Mouse (Mus musculus): ENCODE data around the gene Gnat1. TPM values are rescaled to one million over a fixed set of nuclear protein-coding genes. Genes with fewer than 3 reads are reported as not detected.

The Gnat1 gene
- polyA plus RNA-seq, 1 experiment from 2014 or later, result 1.2 TPM

- ATAC-seq (ENCODE audit: low read depth), result peak; percentile 6; the same call in 1 of the 2 replicates
- H3K9me3 ChIP-seq (ENCODE audit: control insufficient read depth, low read length), result no peaks in the 10 kb centered on the region
- H3K36me3 ChIP-seq (ENCODE audit: control insufficient read depth, insufficient read depth, low read length), result 0 out of 2 replicates have a peak, but pooled peaks cover 4% of the 10 kb centered on the region
- H3K27me3 ChIP-seq (ENCODE audit: control insufficient read depth, insufficient read depth, low read depth, low read length), result no peaks in the 10 kb centered on the region
- H3K4me3 ChIP-seq (ENCODE audit: low read length), result peak overlapping the region; percentile 96
- peak overlapping the region; percentile 95 for H3K27ac ChIP-seq (ENCODE audit: low read length)
- H3K4me2 ChIP-seq (ENCODE audit: low read depth, low read length), result peak overlapping the region; percentile 97
- peak overlapping the region; percentile 98 for H3K9ac ChIP-seq (ENCODE audit: low read length)
- under 1% methylated on average over 15 of the region's 15 CpGs for WGBS
- peaks cover 50% of the 10 kb centered on the region for H3K4me1 ChIP-seq (replicated peaks; ENCODE audit: control insufficient read depth, insufficient read depth, low read length)
Measured at GRCm38 (mm10) chr9:107633661-107634405, 45.7 kb downstream of the Gnat1 start.

- H3K9me3 ChIP-seq (ENCODE audit: control insufficient read depth, low read length), result no peaks in the 10 kb centered on the region
- peak overlapping the region; percentile 98 for H3K9ac ChIP-seq (ENCODE audit: low read length)
- peak overlapping the region; percentile 97 for H3K4me2 ChIP-seq (ENCODE audit: low read depth, low read length)
- peaks cover 56% of the 10 kb centered on the region for H3K4me1 ChIP-seq (replicated peaks; ENCODE audit: control insufficient read depth, insufficient read depth, low read length)
- WGBS, result 1% methylated on average over 30 of the region's 33 CpGs
- H3K4me3 ChIP-seq (ENCODE audit: low read length), result peak overlapping the region; percentile 96
- H3K36me3 ChIP-seq (ENCODE audit: control insufficient read depth, insufficient read depth, low read length), result 0 out of 2 replicates have a peak, but pooled peaks cover 4% of the 10 kb centered on the region
- ATAC-seq (ENCODE audit: low read depth), result peak; percentile 67
- H3K27ac ChIP-seq (ENCODE audit: low read length), result peak overlapping the region; percentile 95
- no peaks in the 10 kb centered on the region for H3K27me3 ChIP-seq (ENCODE audit: control insufficient read depth, insufficient read depth, low read depth, low read length)
Measured at GRCm38 (mm10) chr9:107633091-107633660, 46.3 kb downstream of the Gnat1 start.

- H3K4me1 ChIP-seq (replicated peaks; ENCODE audit: control insufficient read depth, insufficient read depth, low read length), result peaks cover 63% of the 10 kb centered on the region
- 50% methylated on average over 6 of the region's 6 CpGs for WGBS
Measured at GRCm38 (mm10) chr9:107632478-107632877, 47.0 kb downstream of the Gnat1 start.

GRCm38 (mm10) chr9:107631861-107632260 lies 47.7 kb downstream of the Gnat1 start:
- H3K4me1 ChIP-seq (replicated peaks; ENCODE audit: control insufficient read depth, insufficient read depth, low read length), result peaks cover 70% of the 10 kb centered on the region
- 93% methylated on average over 8 of the region's 8 CpGs for WGBS
- H3K4me3 ChIP-seq (ENCODE audit: low read length), result no peak overlapping the region; the same call in 1 of the 2 replicates
- H3K27me3 ChIP-seq (ENCODE audit: control insufficient read depth, insufficient read depth, low read depth, low read length), result no peaks in the 10 kb centered on the region
- peak overlapping the region; percentile 43 for H3K9ac ChIP-seq (ENCODE audit: low read length)
- no peaks in the 10 kb centered on the region for H3K9me3 ChIP-seq (ENCODE audit: control insufficient read depth, low read length)
- 0 out of 2 replicates have a peak, but pooled peaks cover 4% of the 10 kb centered on the region for H3K36me3 ChIP-seq (ENCODE audit: control insufficient read depth, insufficient read depth, low read length)
- no peak for ATAC-seq (ENCODE audit: low read depth)
- peak overlapping the region; percentile 97; the same call in 1 of the 2 replicates for H3K4me2 ChIP-seq (ENCODE audit: low read depth, low read length)
- peak overlapping the region; percentile 95 for H3K27ac ChIP-seq (ENCODE audit: low read length)

More at GRCm38 (mm10) chr9:107632478-107632877, 47.0 kb downstream of the Gnat1 start:
- Histone ChIP-seq H3K9ac (ENCODE audit: low read length) (peak overlapping the region; percentile 98), H3K4me3 (ENCODE audit: low read length) (peak overlapping the region; percentile 96), H3K9me3 (ENCODE audit: control insufficient read depth, low read length) (no peaks in the 10 kb centered on the region), H3K27ac (ENCODE audit: low read length) (peak overlapping the region; percentile 95), H3K36me3 (ENCODE audit: control insufficient read depth, insufficient read depth, low read length) (0 out of 2 replicates have a peak, but pooled peaks cover 4% of the 10 kb centered on the region), H3K27me3 (ENCODE audit: control insufficient read depth, insufficient read depth, low read depth, low read length) (no peaks in the 10 kb centered on the region), H3K4me2 (ENCODE audit: low read depth, low read length) (peak overlapping the region; percentile 97)
- no peak for ATAC-seq (ENCODE audit: low read depth)

- 63% methylated on average over 9 of the region's 9 CpGs for WGBS
- Histone ChIP-seq H3K36me3 (ENCODE audit: control insufficient read depth, insufficient read depth, low read length) (0 out of 2 replicates have a peak, but pooled peaks cover 4% of the 10 kb centered on the region), H3K4me3 (ENCODE audit: low read length) (no peak overlapping the region), H3K4me2 (ENCODE audit: low read depth, low read length) (0 out of 2 replicates have a peak overlapping the region, but pooled peaks have one; percentile 8), H3K27me3 (ENCODE audit: control insufficient read depth, insufficient read depth, low read depth, low read length) (no peaks in the 10 kb centered on the region), H3K9ac (ENCODE audit: low read length) (peak overlapping the region; percentile 43), H3K27ac (ENCODE audit: low read length) (peak overlapping the region; percentile 95), H3K4me1 (replicated peaks; ENCODE audit: control insufficient read depth, insufficient read depth, low read length) (peaks cover 74% of the 10 kb centered on the region), H3K9me3 (ENCODE audit: control insufficient read depth, low read length) (no peaks in the 10 kb centered on the region)
- no peak for ATAC-seq (ENCODE audit: low read depth)
Measured at GRCm38 (mm10) chr9:107631311-107631826, 48.1 kb downstream of the Gnat1 start.

GRCm38 (mm10) chr9:107630576-107630975 lies 48.9 kb downstream of the Gnat1 start:
- peak overlapping the region; percentile 43 for H3K4me2 ChIP-seq (ENCODE audit: low read depth, low read length)
- peaks cover 69% of the 10 kb centered on the region for H3K4me1 ChIP-seq (replicated peaks; ENCODE audit: control insufficient read depth, insufficient read depth, low read length)
- no peak for ATAC-seq (ENCODE audit: low read depth)
- 0 out of 2 replicates have a peak, but pooled peaks cover 4% of the 10 kb centered on the region for H3K36me3 ChIP-seq (ENCODE audit: control insufficient read depth, insufficient read depth, low read length)
- H3K9ac ChIP-seq (ENCODE audit: low read length), result peak overlapping the region; percentile 59
- H3K27me3 ChIP-seq (ENCODE audit: control insufficient read depth, insufficient read depth, low read depth, low read length), result no peaks in the 10 kb centered on the region
- WGBS, result 18% methylated on average over 4 of the region's 4 CpGs
- peak overlapping the region; percentile 90 for H3K27ac ChIP-seq (ENCODE audit: low read length)
- no peaks in the 10 kb centered on the region for H3K9me3 ChIP-seq (ENCODE audit: control insufficient read depth, low read length)
- H3K4me3 ChIP-seq (ENCODE audit: low read length), result peak overlapping the region; percentile 13; the same call in 1 of the 2 replicates

GRCm38 (mm10) chr9:107629901-107630425 lies 49.5 kb downstream of the Gnat1 start:
- ATAC-seq (ENCODE audit: low read depth), result no peak
- peaks cover 6% of the 10 kb centered on the region; the same call in 1 of the 2 replicates for H3K36me3 ChIP-seq (ENCODE audit: control insufficient read depth, insufficient read depth, low read length)
- WGBS, result 22% methylated on average over 14 of the region's 14 CpGs
- H3K27ac ChIP-seq (ENCODE audit: low read length), result peak overlapping the region; percentile 90
- peak overlapping the region; percentile 16 for H3K4me3 ChIP-seq (ENCODE audit: low read length)
- peak overlapping the region; percentile 59 for H3K9ac ChIP-seq (ENCODE audit: low read length)
- peak overlapping the region; percentile 43 for H3K4me2 ChIP-seq (ENCODE audit: low read depth, low read length)
- H3K4me1 ChIP-seq (replicated peaks; ENCODE audit: control insufficient read depth, insufficient read depth, low read length), result peaks cover 67% of the 10 kb centered on the region
- no peaks in the 10 kb centered on the region for H3K9me3 ChIP-seq (ENCODE audit: control insufficient read depth, low read length)
- H3K27me3 ChIP-seq (ENCODE audit: control insufficient read depth, insufficient read depth, low read depth, low read length), result no peaks in the 10 kb centered on the region

GRCm38 (mm10) chr9:107629411-107629730 lies 50.1 kb downstream of the Gnat1 start:
- 33% methylated on average over 4 of the region's 4 CpGs for WGBS
- Histone ChIP-seq H3K27me3 (ENCODE audit: control insufficient read depth, insufficient read depth, low read depth, low read length) (no peaks in the 10 kb centered on the region), H3K4me1 (replicated peaks; ENCODE audit: control insufficient read depth, insufficient read depth, low read length) (peaks cover 69% of the 10 kb centered on the region), H3K4me3 (ENCODE audit: low read length) (no peak overlapping the region), H3K4me2 (ENCODE audit: low read depth, low read length) (peak overlapping the region; percentile 43), H3K9me3 (ENCODE audit: control insufficient read depth, low read length) (no peaks in the 10 kb centered on the region), H3K9ac (ENCODE audit: low read length) (peak overlapping the region; percentile 52; the same call in 1 of the 2 replicates), H3K27ac (ENCODE audit: low read length) (peak overlapping the region; percentile 90), H3K36me3 (ENCODE audit: control insufficient read depth, insufficient read depth, low read length) (peaks cover 6% of the 10 kb centered on the region; the same call in 1 of the 2 replicates)
- no peak for ATAC-seq (ENCODE audit: low read depth)

All from lung, embryonic 16.5 days (tissue).